Mouse (Mus musculus) gastrocnemius, postnatal 4 days (tissue): ENCODE results near the gene Hpse. TPM values are rescaled to one million over a fixed set of nuclear protein-coding genes. Genes with fewer than 3 reads are reported as not detected.

ENCODE experiments used
- DNase-seq, 2 experiments: peaks; one replicate each; pipeline ENCODE4 v3.0.0; 2021 to 2022; ENCODE audit warnings: low spot score in 2 of 2, mixed read lengths in 2 of 2
- long read RNA-seq, 2 experiments: library from polyadenylated mRNA; stranded (forward); transcript quantifications; one replicate each; pipeline ENCODE4 v2.0.0; 2021
- total RNA-seq, 2 experiments: library from RNA; stranded (reverse); gene quantifications; 2 replicates each; pipeline ENCODE4 v1.2.3; 2021

Hpse gene
- total RNA-seq, result 1 to 10 TPM; 2.2 to 2.4 TPM
- long read RNA-seq, experiment 1, transcript Hpse-201 (12 exons, 3,117 nt), result major isoform, 7 of 8 reads
- long read RNA-seq, experiment 1, partial matches to known transcripts, result 1 of 8 reads
- long read RNA-seq, experiment 1, other reads (novel, unspliced or antisense), result 0 of 8 reads
- long read RNA-seq, experiment 2, partial matches to known transcripts, result 0 of 4 reads
- long read RNA-seq, experiment 2, other reads (novel, unspliced or antisense), result 3 of 4 reads

DNA sequence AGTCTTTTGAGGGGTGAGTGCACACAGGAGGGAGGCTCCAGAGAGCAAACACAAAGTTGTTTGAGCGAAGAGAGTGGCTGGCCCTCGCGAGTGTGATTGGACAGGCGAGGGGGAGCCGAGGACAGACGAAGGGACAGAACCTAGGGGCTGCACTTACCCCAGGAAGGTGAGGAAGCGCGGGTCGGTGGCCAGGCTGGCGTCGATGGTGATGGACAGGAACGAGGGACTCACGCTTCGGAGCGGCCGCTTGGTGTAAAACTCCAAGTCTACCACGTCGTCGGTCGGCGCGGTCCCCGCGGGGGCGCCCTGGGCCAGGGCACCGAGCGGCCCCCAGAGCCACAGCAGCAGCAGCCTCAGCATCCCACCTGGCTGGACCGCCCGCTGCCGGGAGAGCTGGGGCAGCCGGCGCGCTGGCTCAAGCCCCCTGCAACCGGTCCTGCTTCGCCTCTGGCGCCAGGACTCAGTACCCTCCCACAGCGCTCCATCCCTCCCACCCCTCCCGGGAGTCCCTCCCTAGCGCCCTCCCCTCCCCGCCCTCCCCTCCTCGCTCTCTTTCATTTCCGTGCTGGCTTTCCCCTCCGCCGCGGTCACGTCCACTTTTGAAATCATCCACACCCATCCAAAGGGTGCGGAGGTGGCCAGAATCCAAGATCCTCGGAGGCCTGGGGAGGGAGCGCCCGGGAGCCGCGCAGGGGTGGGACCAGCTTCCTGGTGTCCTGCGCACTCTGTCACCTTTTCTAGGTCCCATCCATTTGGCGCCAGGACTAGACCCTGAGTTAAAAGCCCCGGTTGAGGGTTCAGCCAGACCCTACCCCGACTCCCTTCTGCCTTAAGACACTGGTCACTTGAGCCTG, at the start of gene Hpse:
Hpse (minus strand) TSS at position 482 of the 854 bp plus-strand sequence.
- peak; percentile 27 to 31 for DNase-seq

DNA sequence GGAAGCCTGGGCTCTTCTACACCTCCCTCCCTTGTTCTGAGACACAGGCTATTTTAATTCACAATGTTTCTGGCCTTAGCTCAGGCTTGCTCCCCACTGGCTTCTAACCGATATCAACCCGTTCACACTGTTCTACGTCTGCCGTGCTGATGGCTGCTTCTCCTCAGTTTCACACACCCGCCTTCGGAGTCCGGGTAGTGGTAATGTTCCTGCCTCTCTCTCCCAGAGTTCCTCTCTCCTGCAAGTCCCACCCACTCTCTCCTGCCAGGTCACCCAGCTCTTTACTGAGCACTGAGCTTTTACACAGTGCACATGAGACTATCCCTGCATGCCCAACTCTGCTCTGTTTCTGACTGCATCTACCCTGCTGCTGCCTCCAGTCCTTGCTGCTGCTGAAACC, 46.5 kb upstream of the Hpse start:
- DNase-seq, result no peak

DNA sequence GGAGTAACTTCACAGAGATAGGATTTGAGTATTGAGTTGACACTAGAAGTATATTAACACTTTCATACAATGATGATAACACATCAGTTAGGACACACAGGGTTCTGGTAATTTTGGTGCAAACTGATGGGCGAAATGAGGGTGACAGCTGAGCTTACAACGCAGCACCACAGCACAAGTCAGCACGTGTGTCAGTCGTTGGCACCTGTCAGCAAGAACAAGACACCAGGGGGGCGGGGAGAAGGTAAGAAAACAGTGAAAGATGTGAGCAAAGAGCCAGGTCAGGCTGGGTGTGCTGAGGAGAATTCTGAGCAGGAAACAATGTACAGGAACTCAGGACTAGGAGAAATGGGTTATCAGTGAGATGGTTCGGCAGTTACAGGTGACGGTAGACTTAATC, 42.2 kb upstream of the Hpse start:
- no peak for DNase-seq

DNA sequence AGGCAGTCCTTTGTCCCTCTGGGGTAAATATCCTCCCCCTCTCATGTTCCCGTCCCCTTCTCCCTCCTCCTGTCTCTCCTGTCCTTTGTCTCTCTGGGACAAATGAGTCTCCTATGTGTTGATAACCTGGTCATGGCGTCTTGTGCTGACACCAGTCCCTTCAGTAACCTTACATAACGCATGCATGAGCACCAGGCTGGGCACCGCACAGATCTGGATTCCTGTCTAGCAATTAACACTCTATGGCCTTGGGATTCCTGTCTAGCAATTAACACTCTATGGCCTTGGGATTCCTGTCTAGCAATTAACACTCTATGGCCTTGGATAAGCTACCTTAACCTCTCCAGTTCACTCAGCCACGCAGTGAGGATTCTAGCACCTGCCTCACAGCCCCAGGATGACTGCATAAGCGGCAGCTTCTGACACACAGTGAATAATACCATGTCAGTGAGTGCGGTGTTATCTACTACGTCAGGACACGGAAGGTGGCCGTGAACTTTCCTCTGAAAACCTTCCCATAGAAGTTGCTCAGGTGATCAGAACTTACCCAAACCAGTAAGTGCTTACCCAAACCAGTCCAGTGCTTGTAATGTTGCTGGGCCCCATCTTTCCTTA, 40.6 kb upstream of the Hpse start:
- DNase-seq, result no peak

DNA sequence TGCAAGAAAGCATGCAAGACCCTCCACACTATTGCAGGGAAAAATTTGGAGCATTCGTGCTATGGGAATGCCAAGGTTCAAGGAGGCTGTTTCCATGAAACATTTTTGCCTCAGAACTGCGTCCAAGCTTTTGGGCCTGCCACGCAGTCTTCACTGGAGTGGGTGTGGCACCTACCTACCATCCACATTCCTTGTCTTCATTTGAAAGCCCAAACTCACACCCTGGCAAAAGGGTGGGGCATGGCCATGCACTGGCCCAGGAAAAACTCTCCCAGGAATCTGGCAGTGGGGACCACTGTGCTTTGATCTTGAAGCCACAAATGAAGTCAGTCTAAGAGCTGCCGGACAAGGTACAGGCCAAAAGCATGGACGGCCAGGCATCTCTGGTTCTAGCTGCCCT, 38.6 kb upstream of the Hpse start:
- DNase-seq, result no peak

DNA sequence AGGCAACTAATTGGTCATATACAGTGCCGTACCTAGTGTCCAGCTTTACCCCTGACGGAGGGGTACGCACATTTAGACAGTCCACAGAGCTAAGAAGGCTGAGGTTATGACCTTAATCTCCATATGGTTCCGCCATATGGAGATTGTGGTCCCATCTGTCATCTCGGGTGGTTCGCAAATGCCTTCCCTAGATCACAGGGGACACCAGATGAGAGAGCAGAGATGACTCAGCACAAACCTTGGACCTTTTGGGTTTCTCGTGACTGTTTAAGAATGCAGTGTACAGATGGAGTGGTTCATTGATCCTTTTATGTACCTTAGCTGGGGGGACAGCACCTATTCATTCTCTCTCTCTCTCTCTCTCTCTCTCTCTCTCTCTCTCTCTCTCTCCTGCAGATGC, 33.9 kb upstream of the Hpse start:
- no peak for DNase-seq

DNA sequence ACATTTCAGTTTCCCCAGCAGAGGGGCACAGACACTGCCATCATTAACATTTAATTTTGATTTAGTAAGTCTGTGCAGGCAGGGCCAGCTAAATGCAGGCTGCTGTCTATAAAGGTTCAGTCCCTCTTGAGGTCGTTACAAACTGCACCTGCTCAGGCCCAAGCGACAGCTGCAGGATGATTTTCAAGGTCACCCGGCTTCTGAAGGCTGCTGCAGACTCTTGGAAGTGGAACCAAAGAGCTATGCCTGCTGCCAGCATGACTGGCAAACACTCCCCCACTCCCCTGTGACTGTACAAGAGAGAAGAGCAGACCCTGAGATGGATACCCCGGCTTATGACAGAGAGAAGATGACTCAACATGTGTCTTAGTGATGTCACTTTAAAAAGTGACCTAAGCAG, 32.1 kb upstream of the Hpse start:
- peak in 1 of 2 experiments; percentile 15 for DNase-seq

DNA sequence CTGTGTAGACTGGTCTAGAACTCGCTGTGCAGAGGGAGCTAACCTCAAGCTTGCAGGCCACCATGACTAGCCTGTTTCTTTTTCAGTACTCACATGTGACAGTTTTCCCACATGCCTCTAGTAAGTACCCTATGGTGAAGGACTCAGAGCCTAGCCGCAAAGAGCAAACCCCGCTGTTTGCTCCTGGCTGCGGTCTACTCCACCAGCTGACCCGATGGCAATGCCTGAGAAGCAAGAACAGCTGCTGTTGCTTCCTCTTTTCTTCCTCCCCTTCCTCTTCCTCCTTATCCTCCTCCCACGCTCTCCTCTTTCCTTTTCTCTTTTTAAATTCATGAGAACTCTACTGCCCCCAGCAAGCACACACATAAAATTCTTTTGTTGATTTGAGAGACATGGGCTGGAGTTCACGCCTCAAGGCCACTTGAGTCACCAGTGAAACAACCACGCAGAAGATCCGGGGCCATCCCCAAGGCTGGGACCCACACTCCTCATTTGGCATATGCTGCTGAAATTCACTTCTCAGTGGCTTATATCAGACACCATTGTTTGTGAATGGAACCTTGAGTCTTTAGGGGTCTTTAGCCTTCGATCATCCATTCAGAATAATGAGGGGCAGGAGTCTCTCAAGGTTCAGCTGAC, 31.2 kb upstream of the Hpse start:
- DNase-seq, result no peak

DNA sequence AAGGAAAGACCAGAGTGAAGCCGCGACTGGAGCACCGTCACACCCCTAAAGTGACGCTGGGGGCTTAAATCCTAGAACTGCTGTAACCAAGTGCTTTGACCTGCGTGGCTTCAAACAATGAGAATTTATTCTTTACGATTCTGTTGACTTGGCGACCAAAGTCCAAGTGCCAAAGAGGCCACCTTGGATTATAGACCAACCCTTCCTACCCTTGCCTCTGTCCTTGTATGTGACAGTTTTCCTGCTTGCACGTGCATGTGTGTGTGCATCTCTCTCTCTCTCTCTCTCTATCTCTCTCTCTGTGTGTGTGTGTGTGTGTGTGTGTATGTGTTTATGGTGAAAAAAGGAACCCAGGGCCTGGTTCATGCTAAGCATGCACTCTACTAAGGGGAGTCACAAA, 19.3 kb upstream of the Hpse start:
- no peak for DNase-seq

DNA sequence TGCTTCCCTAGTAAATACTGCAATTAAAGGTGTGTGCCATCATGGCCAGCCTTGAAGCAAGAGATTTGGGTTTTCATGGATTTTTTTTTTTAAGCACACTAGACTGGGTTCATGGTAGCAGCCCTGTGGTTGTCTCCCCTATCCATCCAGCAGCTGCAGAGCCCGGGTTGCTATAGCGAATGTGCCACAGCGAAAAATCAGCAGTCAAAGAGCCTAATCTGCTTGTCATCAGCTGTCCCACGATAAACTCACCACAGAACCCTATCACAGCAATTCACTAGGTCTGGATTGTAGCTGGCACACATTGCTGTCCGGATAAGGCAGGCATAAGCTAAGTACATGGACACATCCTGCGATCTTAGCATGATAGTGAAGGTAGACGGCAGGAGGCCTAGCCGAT, 17.4 kb upstream of the Hpse start:
- no peak for DNase-seq

DNA sequence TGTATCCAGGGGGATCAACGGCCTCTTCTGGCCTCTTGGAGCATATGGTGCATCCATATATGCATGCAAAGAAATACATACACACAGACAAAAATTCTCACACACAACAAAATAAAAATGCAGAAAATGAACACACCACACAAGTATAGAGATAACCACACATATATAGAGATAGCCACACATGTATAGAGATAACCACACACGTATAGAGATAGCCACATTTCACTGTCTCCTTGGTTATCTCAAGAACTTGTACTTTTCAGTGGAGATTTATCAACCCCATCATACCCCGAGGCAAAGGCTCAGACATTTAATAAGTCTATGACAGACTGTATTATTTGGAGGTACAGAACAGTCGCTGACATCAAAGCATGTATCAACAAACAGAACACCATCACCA, 15.0 kb upstream of the Hpse start:
- no peak for DNase-seq

DNA sequence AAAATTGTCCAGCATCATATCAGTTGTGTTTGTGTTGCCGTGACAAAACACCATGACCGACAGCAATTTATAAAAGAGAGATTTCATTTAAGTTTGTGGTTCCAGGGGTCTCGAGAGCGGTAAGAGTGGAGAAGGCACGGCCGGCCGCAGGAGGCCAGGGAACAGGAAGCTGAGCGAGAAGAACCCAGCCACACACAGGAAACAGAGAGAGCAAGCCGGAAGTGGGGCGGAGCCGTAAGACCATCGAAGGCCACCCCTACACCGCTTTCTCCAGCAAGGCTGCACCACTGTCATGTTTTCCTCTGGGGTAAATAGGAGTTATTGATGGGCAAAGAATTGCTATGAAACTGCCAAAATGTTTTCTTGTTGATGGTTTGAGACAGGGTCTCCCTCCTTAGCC, 9.2 kb upstream of the Hpse start:
- DNase-seq, result no peak

DNA sequence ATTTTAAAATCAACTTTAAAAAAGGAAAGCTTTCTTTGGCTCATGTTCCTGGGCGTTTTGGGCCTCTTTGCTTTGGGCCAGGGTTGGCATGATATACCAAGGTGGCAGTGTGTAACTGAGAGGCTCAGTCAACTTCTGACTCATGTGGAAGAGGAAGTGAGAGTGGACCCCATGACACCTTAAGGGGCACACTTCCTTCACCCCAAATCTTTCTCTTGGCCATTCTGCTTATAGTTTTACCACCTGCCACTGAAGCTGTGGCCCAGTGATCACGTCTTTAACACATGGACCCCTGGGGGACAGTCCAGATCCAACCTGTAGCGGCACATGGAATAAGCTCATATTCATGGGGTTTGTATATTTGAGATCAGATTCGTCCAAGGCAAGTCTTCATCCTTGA, 6.5 kb upstream of the Hpse start:
- DNase-seq, result no peak

DNA sequence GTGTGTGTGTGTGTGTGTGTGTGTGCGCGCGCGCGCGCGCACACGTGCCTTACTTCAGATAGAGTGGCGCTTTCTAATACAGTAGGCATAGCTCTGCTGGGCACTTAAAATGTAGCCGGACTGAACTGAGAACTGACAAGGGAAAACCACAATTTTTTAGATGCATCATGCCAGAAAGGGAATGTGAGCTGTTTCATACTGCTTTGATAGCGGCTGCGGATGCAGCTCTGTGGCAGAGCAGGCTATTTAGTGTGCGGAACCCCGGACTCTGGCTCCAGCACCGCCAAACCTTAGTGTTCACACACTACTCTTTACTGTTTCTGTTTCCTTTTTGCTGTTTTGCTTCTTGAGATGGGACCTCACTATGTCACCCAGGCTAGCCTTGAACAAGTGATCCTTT, 2.8 kb downstream of the Hpse start:
- DNase-seq, result no peak

DNA sequence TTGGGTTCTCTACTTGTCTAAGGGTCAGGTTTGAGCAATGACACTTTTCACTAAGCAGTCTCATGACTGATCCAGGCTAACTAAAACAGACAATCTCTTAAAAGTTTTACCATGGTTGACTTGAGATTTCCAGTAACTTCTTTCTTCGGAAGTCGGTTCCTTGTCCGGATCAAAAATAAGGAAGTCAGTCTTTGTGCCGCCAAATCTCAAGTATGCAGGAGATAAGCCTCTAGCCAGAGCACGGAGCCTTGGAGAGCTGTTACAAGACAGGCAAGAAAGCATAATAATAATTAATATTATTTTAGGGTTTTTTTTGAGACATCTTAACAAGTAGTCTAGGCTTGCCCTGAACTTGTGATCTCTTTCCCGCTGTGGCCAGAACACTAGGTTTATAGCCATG, 8.3 kb downstream of the Hpse start:
- no peak for DNase-seq

DNA sequence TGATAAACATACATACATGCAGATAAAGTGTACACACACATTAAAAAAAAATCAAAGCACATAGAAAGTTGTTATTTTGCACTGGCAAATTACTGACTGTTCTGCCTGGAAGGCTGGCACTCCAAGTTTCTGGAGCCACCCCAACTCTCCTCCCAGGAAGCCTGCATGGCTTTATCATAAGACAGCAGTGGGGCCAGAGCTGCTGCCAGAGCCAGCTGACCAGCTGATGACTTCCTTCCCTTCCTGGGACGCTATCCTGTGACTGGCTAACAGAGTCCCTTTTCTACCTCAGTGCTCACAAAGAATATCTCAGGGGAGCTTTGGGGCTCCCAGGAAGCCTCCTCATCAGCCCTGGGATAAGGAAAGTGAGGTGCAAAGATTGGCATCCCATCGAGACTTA, 9.5 kb downstream of the Hpse start:
- no peak for DNase-seq

DNA sequence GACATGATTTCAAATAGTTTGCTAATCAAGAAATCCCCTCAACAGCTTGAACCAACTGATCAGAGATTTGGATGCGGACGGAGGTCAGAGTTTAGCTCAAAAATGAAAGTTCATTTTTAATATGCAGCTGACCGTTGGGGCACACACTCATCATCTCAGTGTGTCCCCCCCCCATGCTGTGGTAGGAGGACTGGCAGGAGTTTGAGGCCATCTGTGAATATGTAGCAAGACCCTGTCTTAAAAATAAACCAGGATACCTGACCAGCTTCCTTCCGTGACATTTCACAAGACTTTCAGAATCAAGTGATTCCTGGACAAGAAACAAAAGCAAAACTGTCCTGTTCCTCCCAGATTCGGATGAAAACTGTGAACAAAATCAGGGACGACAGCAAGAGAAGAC, 10.5 kb downstream of the Hpse start:
- DNase-seq, result no peak

DNA sequence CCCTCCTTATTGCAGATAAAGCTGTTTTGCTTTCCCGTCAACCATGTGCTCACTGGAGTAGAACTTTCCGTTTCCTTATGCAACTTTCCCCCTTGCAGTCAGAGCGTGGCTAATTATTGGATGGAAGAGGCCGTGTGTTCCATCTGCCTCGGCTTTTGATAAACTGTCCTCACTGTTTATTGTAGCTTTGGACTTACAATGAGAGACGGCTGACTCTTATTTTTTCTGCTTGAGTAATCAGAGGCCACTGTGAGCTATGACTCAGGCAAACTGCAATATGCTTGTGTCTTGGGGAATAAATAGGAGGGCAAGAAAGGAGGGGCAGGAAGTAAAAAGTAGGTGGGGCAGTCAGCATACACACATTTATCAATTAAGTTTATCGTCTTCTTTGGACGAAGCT, 12.8 kb downstream of the Hpse start:
- DNase-seq, result no peak

DNA sequence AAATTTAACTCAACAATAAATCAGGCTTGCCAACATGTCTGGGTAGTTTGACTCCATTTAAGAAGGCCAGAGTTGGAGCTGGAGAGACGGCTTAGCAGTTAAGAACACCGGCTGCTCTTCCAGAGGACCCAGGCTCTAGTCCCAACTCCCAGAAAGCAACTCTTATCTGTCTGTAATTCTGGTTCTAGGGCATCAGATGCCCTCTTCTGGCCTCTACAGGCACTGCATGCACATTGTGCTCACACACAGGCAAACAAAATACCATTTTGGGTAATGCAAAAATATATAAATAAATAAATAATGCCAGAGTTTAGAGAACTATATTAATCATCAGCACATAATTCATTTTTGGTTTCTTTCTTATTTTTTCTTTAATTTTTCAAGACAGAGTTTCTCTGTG, 15.2 kb downstream of the Hpse start:
- DNase-seq, result no peak

DNA sequence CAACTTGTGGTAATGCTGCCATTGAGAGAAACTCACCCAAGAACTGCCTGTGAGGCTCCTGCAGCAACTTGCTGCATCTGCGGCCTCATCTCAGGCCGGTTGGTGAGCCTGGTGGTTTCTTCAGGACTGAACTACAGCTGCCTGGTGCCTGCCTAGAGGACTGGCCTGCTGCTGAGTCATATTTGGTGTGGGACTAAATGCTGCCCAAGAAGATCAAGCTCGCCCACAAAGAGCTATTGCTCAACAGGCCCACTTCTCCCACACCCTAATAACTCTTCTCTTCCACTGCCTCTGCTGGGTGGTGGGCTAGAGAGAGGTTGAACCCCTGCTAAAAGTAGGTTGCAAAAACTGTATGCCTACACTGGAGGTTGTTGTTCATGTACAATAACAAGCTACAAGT, 17.2 kb downstream of the Hpse start:
- DNase-seq, result no peak

DNA sequence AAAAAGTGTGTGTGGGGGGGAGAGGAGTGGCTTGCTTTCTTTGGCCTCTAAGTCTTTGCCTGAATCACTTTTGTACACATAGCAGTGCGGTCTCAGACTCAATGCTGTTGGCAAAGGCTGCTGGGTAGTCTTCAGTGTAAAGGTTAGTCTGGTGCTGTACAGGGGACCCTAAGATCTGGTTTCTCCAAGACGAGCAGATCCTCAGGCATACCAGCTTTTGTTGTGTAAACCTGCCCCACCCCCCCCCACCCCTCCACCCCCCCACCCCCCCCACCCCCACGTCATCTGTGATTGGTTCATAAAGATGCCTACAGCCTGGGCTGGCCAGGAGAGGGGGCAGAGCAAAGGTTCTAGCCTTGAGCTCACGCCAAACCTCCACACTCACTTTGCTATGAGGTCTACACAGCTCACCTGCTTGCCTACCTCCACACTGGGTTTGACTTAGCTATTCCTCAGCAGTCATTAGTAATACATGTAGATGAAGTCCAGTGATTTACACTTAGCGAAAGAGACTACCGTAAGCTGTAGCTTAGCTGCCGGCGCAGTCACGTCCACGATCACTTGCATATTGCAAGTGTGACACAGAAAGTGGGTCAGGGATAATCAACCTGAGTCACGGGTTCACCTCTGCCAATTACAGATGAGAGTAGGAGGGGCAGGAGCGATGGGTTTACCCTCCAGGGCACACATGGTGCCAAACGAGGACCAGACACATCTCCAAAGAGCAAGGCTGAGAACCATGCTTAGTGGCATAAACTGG, 18.5 kb downstream of the Hpse start:
- DNase-seq, result no peak
